Mouse (Mus musculus) testis, adult 2 months (tissue): Measurements from ENCODE around the gene Sumo3. TPM values are rescaled to one million over a fixed set of nuclear protein-coding genes. Genes with fewer than 3 reads are reported as not detected.

Experiments used
- H3K27ac ChIP-seq: fragments of 200-500 bp; 2 replicates; pipeline ENCODE4 v1.5.1; 2012; ENCODE audit warnings: low read depth, low read length; ENCODE audit not compliant: control insufficient read depth, insufficient read depth
- H3K27me3 ChIP-seq: fragments of 200-500 bp; 2 replicates; pipeline ENCODE4 v1.6.1; 2012; ENCODE audit warnings: mild to moderate bottlenecking, low read length, moderate library complexity; ENCODE audit not compliant: control insufficient read depth, insufficient read depth
- H3K36me3 ChIP-seq: fragments of 200-500 bp; 2 replicates; pipeline ENCODE4 v1.6.1; 2012; ENCODE audit warnings: mild to moderate bottlenecking, low read length; ENCODE audit not compliant: control insufficient read depth, insufficient read depth
- H3K4me1 ChIP-seq: fragments of 200-500 bp; 2 replicates; pipeline ENCODE4 v1.6.1; 2012; ENCODE audit warnings: low read length; ENCODE audit not compliant: control insufficient read depth, insufficient read depth
- H3K4me3 ChIP-seq: fragments of 200-500 bp; 2 replicates; pipeline ENCODE4 v1.5.1; 2012; ENCODE audit warnings: low read depth, mild to moderate bottlenecking, low read length, moderate library complexity, mixed read lengths; ENCODE audit not compliant: control insufficient read depth
- CTCF ChIP-seq: fragments of 200-500 bp; IDR thresholded peaks from 2 replicates; pipeline ENCODE4 v1.5.1; 2012; ENCODE audit warnings: low read depth, mild to moderate bottlenecking, inconsistent platforms, low read length, moderate library complexity; ENCODE audit not compliant: control insufficient read depth, insufficient read depth, insufficient replicate concordance
- POLR2A ChIP-seq: fragments of 200-500 bp; IDR thresholded peaks from 2 replicates; pipeline ENCODE4 v1.6.1; 2012; ENCODE audit warnings: low read depth, mild to moderate bottlenecking, inconsistent platforms, low read length, moderate library complexity; ENCODE audit not compliant: control insufficient read depth
- polyA plus RNA-seq: library from polyadenylated mRNA; depleted of rRNA; stranded (reverse); fragments of >200 nt; gene quantifications from 2 replicates; pipeline ENCODE4 v1.2.3, GENCODE M21; 2012; rRNA removed

Gene Sumo3
- polyA plus RNA-seq, 1 experiment: 83.1 TPM

DNA sequence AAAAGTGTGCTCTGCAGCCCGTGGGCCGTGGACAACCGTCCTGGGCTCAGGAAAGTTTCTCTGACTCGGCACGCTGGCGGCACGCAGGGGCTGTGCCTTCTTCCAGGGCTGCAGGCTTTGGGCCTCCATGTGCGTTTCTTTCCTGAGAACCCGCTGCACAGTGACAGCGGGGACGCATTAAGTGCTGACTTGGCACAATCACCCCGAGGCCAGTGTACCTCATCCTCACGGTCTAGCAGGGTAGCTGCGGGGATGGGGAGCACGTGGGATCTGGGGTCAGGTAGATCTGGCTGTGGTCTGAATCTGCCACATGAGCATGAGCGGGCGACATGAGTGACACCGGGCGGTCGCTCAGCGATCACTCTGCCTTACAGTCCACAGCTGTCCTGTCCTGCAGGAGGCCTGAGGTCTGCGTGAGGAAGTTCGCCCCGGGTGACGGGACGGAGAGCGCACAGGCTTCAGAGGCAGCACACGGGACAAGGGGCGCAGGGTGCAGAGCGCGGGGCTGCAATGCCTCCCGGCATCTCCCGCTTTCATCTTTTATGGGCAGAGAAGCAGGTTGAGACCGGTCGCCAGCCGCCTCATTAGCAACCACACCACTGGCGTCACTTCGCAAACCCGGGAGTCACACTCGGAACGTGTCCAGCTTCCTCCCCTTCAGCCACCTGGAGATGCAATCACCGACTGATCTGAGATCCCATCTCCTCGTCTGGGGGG, 58.2 kb downstream of the Sumo3 start:
- H3K36me3 ChIP-seq: no peaks in the 10 kb centered on the region
- peaks cover 5% of the 10 kb centered on the region for H3K4me1 ChIP-seq
- no peaks in the 10 kb centered on the region for H3K27me3 ChIP-seq
- peak overlapping the region; percentile 14 for H3K4me3 ChIP-seq
- H3K27ac ChIP-seq: no peak overlapping the region
- TF ChIP-seq POLR2A (no peak), CTCF (no peak)

DNA sequence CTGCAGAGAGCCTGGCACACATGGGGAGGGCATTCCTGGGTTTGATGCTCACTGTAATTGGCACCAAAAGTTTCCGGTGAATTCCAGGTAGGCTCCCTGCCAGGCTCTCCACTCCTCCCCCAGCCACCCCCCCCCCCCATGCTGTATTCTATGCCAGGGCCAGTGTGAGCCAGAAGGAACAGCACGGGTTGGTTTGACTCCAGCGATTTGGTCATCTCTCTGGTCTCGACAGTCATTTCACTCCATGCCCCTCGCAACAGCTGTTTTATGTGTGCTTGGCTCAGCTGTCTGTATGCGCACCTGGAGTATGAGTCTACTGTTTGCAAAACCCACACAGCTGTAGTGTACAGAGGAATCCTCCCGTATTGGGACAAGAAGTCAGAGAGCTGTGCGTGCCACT, 60.4 kb downstream of the Sumo3 start:
- no peak overlapping the region for H3K27ac ChIP-seq
- H3K4me3 ChIP-seq: no peak overlapping the region
- H3K4me1 ChIP-seq: peaks cover 5% of the 10 kb centered on the region
- no peaks in the 10 kb centered on the region for H3K36me3 ChIP-seq
- H3K27me3 ChIP-seq: no peaks in the 10 kb centered on the region
- TF ChIP-seq CTCF: no peak
- TF ChIP-seq POLR2A: no peak

DNA sequence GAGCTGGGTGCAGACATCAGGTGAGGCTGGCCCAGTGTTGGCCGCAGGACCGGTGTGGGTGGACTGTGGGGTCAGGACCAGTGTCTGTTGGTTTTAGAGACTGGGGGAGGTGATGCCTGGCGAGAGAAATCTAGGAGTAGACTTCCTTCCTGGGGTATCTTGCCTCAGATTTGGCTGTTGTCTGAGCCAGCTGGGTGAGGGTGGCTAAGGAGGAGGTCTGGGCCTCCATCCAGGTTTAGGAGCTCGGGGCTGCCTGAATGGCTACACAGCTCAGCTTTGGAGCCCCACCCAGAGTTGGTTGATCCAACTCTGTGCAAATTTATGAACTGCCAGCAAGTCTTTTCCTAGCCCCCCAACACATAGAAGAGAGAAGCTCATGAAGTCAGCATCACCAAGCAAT, 61.5 kb downstream of the Sumo3 start:
- TF ChIP-seq CTCF: no peak
- TF ChIP-seq POLR2A: no peak
- no peak overlapping the region for H3K4me3 ChIP-seq
- no peaks in the 10 kb centered on the region for H3K36me3 ChIP-seq
- peaks cover 5% of the 10 kb centered on the region for H3K4me1 ChIP-seq
- H3K27me3 ChIP-seq: no peaks in the 10 kb centered on the region
- H3K27ac ChIP-seq: no peak overlapping the region

Other genes with a start within 250 kb of the Sumo3 start
- 10.9 and 12.9 TPM in 2 replicates for gene Adarb1, start 187.8 kb upstream of the Sumo3 start, polyA plus RNA-seq
- 10.4 and 10.7 TPM in 2 replicates for gene Fam207a, start 90.3 kb upstream of the Sumo3 start, polyA plus RNA-seq
- 0.77 and 0.81 TPM in 2 replicates for gene Itgb2, start 75.8 kb upstream of the Sumo3 start, polyA plus RNA-seq
- gene Pttg1ip, start 24.4 kb upstream of the Sumo3 start, polyA plus RNA-seq: 127 and 131 TPM in 2 replicates
- gene Gm49325, start 100 bp downstream of the Sumo3 start, polyA plus RNA-seq: 0.72 TPM in 1 of 2 replicates, not detected in the other
- 66.1 and 70.3 TPM in 2 replicates for gene Ube2g2, start 16.2 kb downstream of the Sumo3 start, polyA plus RNA-seq
- 0.07 and 0.73 TPM in 2 replicates for gene Tspear, start 80.5 kb downstream of the Sumo3 start, polyA plus RNA-seq
- not detected in 2 replicates for gene Gm19402, start 84.7 kb downstream of the Sumo3 start, polyA plus RNA-seq
- not detected in 2 replicates for gene Gm9508, start 91.1 kb downstream of the Sumo3 start, polyA plus RNA-seq
- not detected in 2 replicates for gene Gm10272, start 100.5 kb downstream of the Sumo3 start, polyA plus RNA-seq
- gene Gm10024, start 105.4 kb downstream of the Sumo3 start, polyA plus RNA-seq: not detected in 2 replicates
- not detected in 2 replicates for gene Gm10142, start 109.7 kb downstream of the Sumo3 start, polyA plus RNA-seq
- not detected in 2 replicates for gene Krtap12-1, start 114.5 kb downstream of the Sumo3 start, polyA plus RNA-seq
- not detected in 2 replicates for gene Gm10100, start 120.4 kb downstream of the Sumo3 start, polyA plus RNA-seq
- not detected in 2 replicates for gene Gm18596, start 136.5 kb downstream of the Sumo3 start, polyA plus RNA-seq
- gene Gm9736, start 145.3 kb downstream of the Sumo3 start, polyA plus RNA-seq: not detected in 2 replicates
- not detected in 2 replicates for gene Gm3233, start 153.6 kb downstream of the Sumo3 start, polyA plus RNA-seq
- not detected in 2 replicates for gene Gm3238, start 165.2 kb downstream of the Sumo3 start, polyA plus RNA-seq
- gene Gm7138, start 170.8 kb downstream of the Sumo3 start, polyA plus RNA-seq: not detected in 2 replicates
- gene Gm3250, start 176.4 kb downstream of the Sumo3 start, polyA plus RNA-seq: not detected in 2 replicates
- not detected in 2 replicates for gene Gm7137, start 182.1 kb downstream of the Sumo3 start, polyA plus RNA-seq
- not detected in 2 replicates for gene Gm9639, start 189.0 kb downstream of the Sumo3 start, polyA plus RNA-seq
- gene Gm19668, start 193.0 kb downstream of the Sumo3 start, polyA plus RNA-seq: not detected in 2 replicates
- gene Gm9507, start 205.7 kb downstream of the Sumo3 start, polyA plus RNA-seq: not detected in 2 replicates
- not detected in 2 replicates for gene Gm2696, start 208.6 kb downstream of the Sumo3 start, polyA plus RNA-seq
- gene Krtap10-4, start 221.0 kb downstream of the Sumo3 start, polyA plus RNA-seq: 1.2 and 1.4 TPM in 2 replicates
- gene Krtap10-10, start 229.8 kb downstream of the Sumo3 start, polyA plus RNA-seq: not detected in 2 replicates
- not detected in 2 replicates for gene Gm36176, start 240.7 kb downstream of the Sumo3 start, polyA plus RNA-seq
- not detected in 2 replicates for gene Gm10318, start 246.8 kb downstream of the Sumo3 start, polyA plus RNA-seq